Mouse (Mus musculus) lung, postnatal 0 days (tissue): Measurements from ENCODE around the gene Defb29.

Experiments
- CTCF ChIP-seq: IDR thresholded peaks from 2 replicates; pipeline ENCODE4 v1.5.1; 2016; ENCODE audit warnings: antibody characterized with exemption, mild to moderate bottlenecking
- EP300 ChIP-seq: IDR thresholded peaks from 2 replicates; pipeline ENCODE4 v1.6.1; 2016; ENCODE audit warnings: antibody characterized with exemption, mild to moderate bottlenecking, control low read depth

DNA sequence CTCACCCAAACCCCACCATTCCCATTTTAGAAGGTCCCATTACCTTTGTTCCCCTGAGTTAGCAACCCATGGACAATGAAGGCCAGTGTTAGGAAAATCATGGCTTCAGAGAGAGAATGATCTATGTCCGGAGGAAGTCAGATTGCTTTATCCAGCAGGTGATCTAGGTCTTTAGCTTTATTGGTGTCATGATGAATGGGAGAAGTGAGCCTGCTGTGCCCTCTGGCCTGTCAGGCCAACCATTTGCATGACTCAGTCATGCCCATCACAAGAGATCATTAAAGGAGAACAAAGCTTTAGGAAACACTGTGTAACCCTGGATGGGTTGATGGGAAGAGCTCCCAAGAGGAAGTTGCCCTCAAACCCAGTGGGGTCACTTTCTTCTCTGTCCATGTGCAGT is 28.3 kb downstream of the Defb29 start, which contains the start of gene Defb26:
- TF ChIP-seq CTCF (no peak), EP300 (no peak)
